Mouse (Mus musculus): ENCODE results near the gene Pramel3. TPM values are rescaled to one million over a fixed set of nuclear protein-coding genes. Genes with fewer than 3 reads are reported as not detected.
"Not testable (repeated sequence)": the region's sequence is repeated elsewhere in the genome, so short reads cannot be mapped to it uniquely, and the experiment has no call there.

Gene Pramel3
- polyA plus RNA-seq (2015; fragmentation: Nextera tagmentation; extraction: Ambion mirVana): not detected in 2 replicates

GRCm38 (mm10) chrX:135302007-135302406, at the start of gene Pramel3:
Gene Pramel3, plus strand, starts transcription at chrX:135302307.
- H3K9ac ChIP-seq; ATAC-seq (ENCODE audit: insufficient number of reproducible peaks, low FRiP score, low TSS enrichment, low read depth); H3K4me3 ChIP-seq; H3K4me1 ChIP-seq; H3K36me3 ChIP-seq; H3K27me3 ChIP-seq; H3K4me2 ChIP-seq; H3K27ac ChIP-seq; H3K9me3 ChIP-seq: not testable (repeated sequence)
- 94% methylated on average over 14 of the region's 14 CpGs for WGBS

DNA sequence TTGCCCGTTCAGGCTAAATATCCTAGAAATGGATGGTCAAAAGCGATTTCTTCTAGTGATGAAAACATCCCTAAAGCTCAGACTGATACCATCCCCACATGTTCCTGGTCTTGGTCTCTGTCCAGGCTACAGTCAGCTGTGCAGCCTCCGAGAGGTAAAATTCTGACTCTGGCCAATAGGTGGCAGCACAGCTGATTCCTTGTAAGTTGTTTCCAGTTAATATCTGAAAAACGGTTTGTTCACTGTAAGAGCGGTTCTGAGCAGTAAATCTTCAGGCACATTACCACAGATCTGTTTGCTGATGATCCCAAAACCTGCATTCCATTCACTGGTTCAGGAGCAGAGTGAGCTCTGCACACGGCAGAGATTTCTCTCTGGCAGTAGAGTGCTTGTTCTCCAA, 58.6 kb downstream of the Pramel3 start:
- not testable (repeated sequence) for H3K36me3 ChIP-seq; H3K4me1 ChIP-seq; H3K9ac ChIP-seq; H3K27ac ChIP-seq; ATAC-seq (ENCODE audit: insufficient number of reproducible peaks, low FRiP score, low TSS enrichment, low read depth); H3K4me2 ChIP-seq; H3K27me3 ChIP-seq; H3K9me3 ChIP-seq; H3K4me3 ChIP-seq
- whole genome bisulfite sequencing: 30% methylated on average over 3 of the region's 6 CpGs

- H3K4me1 ChIP-seq; ATAC-seq (ENCODE audit: insufficient number of reproducible peaks, low FRiP score, low TSS enrichment, low read depth); H3K27me3 ChIP-seq; H3K36me3 ChIP-seq; H3K4me2 ChIP-seq; H3K9ac ChIP-seq; H3K4me3 ChIP-seq; H3K27ac ChIP-seq; H3K9me3 ChIP-seq: not testable (repeated sequence)
- WGBS: no CpG with 5 or more reads among the region's 4 CpGs
Observed at GRCm38 (mm10) chrX:135361943-135362342, 59.8 kb downstream of the Pramel3 start.

Other genes starting within 250 kb of the Pramel3 start
- gene Gm15023, start 124.7 kb upstream of the Pramel3 start, polyA plus RNA-seq (2015; fragmentation: Nextera tagmentation; extraction: Ambion mirVana): not detected in 2 replicates
- gene Tceal6, start 91.6 kb upstream of the Pramel3 start, polyA plus RNA-seq (2015; fragmentation: Nextera tagmentation; extraction: Ambion mirVana): 7.1 and 11.8 TPM in 2 replicates
- gene Gm5128, start 71.0 kb downstream of the Pramel3 start, polyA plus RNA-seq (2015; fragmentation: Nextera tagmentation; extraction: Ambion mirVana): 0.09 TPM in 1 of 2 replicates, not detected in the other
- gene Gm7903, start 131.5 kb downstream of the Pramel3 start, polyA plus RNA-seq (2015; fragmentation: Nextera tagmentation; extraction: Ambion mirVana): 0.04 TPM in 1 of 2 replicates, not detected in the other
- gene AV320801, start 192.3 kb downstream of the Pramel3 start, polyA plus RNA-seq (2015; fragmentation: Nextera tagmentation; extraction: Ambion mirVana): not detected in 2 replicates

Measured in limb, embryonic 15.5 days (tissue).